Mouse (Mus musculus): ENCODE data around the gene Retreg3.
A peak's percentile ranks its signal among the peaks of the same experiment; 100 is the strongest.

Retreg3 gene

GRCm38 (mm10) chr11:101050359-101050758, 69.3 kb downstream of the Retreg3 start:
- peak; percentile 76 to 79 for DNase-seq

- DNase-seq: no peak
These were observed 72.2 kb downstream of the Retreg3 start for GRCm38 (mm10) chr11:101047502-101047901.

DNA sequence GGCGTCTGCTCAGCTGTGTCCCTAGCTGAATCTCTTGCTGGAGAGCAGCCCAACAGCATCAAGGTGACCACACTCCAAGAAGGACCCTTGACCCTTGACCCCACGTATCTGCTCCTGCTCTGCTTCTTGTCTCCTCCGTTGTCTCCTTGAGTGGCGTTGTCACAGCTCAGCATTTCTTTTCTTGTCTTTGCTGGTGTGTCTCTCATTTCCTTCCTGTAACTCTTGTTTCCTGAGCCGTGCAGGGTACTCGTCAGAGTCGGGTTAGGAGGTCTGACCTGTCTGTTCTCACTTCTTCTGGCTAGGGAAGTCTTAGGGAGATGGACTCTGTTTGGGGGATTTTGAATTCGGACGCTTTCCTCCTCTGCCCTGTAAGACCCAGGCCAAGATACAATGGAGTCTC, 73.3 kb downstream of the Retreg3 start:
- DNase-seq: no peak
